Mouse (Mus musculus): ENCODE data around the gene Chsy1. TPM values are rescaled to one million over a fixed set of nuclear protein-coding genes. Genes with fewer than 3 reads are reported as not detected.

Gene Chsy1
- polyA plus RNA-seq, 1 experiment from 2014 or later, result 13.4 TPM

DNA sequence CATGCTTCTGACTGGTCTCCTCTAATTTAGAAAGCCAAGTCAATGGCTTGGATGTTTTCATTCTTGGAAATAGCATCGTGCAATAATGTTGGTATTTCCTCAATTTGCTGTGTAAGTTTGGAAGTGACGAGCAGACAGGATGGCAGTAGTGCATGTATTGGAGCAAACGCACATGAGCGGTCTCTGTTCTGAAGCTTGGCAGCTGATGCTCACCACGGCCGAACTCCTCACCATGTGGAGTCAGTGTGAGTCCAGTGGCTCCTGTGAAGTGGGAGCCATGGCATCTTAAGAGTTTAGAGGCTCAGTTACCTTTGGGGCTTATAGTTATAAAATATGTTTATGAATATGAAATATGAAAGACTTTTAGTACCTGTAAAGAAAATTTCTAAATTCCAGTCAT, 60.2 kb downstream of the Chsy1 start:
- Histone ChIP-seq H3K27me3 (replicated peaks; ENCODE audit: low read depth, poor library complexity, severe bottlenecking) (no peaks in the 10 kb centered on the region), H3K27ac (replicated peaks) (no peak overlapping the region), H3K9me3 (no peaks in the 10 kb centered on the region), H3K4me1 (peaks cover 2% of the 10 kb centered on the region; the same call in 1 of the 2 replicates), H3K4me3 (no peak overlapping the region), H3K36me3 (replicated peaks) (peaks cover 57% of the 10 kb centered on the region)
- 94% methylated on average over 6 of the region's 6 CpGs for WGBS
- no peak for DNase-seq (ENCODE audit: low spot score)

DNA sequence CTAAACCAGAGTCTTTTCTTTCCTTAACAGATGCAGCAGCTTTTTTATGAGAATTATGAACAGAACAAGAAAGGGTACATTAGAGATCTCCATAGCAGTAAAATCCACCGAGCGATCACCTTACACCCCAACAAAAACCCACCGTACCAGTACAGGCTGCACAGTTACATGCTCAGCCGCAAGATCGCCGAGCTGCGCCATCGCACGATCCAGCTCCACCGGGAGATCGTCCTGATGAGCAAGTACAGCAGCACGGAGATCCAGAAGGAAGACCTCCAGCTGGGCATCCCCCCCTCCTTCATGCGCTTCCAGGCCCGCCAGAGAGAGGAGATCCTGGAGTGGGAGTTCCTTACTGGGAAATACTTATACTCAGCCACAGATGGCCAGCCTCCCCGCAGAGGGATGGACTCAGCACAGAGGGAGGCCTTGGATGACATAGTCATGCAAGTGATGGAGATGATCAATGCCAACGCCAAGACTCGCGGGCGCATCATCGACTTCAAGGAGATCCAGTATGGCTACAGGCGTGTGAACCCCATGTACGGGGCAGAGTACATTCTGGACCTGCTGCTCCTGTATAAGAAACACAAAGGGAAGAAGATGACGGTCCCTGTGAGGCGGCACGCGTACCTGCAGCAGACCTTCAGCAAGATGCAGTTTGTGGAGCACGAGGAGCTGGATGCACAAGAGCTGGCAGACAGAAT, 61.6 kb downstream of the Chsy1 start:
- Histone ChIP-seq H3K27me3 (replicated peaks; ENCODE audit: low read depth, poor library complexity, severe bottlenecking) (no peaks in the 10 kb centered on the region), H3K4me3 (no peak overlapping the region), H3K9me3 (no peaks in the 10 kb centered on the region), H3K4me1 (no peaks in the 10 kb centered on the region), H3K27ac (replicated peaks) (no peak overlapping the region), H3K36me3 (replicated peaks) (peaks cover 71% of the 10 kb centered on the region)
- DNase-seq (ENCODE audit: low spot score), result no peak
- 95% methylated on average over 27 of the region's 27 CpGs for WGBS

DNA sequence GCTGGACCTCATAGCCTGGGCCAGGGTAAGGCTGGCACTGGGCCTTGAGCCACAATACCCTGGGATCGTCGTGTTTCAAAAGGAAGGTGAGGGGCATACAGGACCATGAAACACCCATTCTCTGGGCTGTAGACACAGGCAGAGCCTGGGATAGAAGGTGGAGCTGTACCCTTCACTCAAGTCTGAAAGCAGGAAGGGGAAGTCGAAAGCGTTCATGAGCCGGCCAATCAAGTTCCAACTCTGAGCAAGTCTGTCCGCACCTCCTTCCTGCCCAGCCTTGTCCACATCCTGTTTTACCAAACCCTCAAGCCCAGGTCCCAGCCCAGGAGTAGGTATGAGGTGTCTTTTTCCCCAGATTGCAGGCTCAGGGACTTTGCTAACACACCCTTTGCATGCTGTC, 66.4 kb downstream of the Chsy1 start:
- Histone ChIP-seq H3K36me3 (replicated peaks) (peaks cover 57% of the 10 kb centered on the region), H3K27me3 (replicated peaks; ENCODE audit: low read depth, poor library complexity, severe bottlenecking) (no peaks in the 10 kb centered on the region), H3K9me3 (no peaks in the 10 kb centered on the region), H3K4me3 (no peak overlapping the region), H3K27ac (replicated peaks) (no peak overlapping the region), H3K4me1 (peaks cover 8% of the 10 kb centered on the region)
- DNase-seq (ENCODE audit: low spot score), result no peak
- 92% methylated on average over 6 of the region's 6 CpGs for WGBS

DNA sequence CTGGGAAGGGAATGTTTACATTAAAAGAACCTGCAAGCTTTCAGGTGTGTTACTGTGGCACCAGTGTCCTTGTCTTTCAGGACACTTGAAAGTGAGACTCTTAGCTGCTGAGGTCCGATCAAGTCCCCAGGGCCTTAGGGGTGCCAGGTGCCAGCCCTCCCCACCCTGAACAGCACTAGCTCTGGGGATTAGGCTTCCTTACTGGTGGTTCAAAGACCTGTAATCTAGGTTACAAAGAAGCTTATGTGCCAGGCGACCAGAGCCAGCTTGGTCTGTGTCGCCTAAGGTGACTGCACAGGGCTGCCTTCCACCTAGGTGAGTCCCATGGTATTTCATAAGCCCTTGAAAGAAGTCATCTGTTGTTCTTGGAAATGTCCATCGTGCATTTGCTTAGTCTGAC, 66.9 kb downstream of the Chsy1 start:
- DNase-seq (ENCODE audit: low spot score), result no peak
- Histone ChIP-seq H3K4me3 (no peak overlapping the region), H3K27me3 (replicated peaks; ENCODE audit: low read depth, poor library complexity, severe bottlenecking) (no peaks in the 10 kb centered on the region), H3K4me1 (peaks cover 8% of the 10 kb centered on the region), H3K27ac (replicated peaks) (no peak overlapping the region), H3K9me3 (no peaks in the 10 kb centered on the region), H3K36me3 (replicated peaks) (peaks cover 52% of the 10 kb centered on the region)
- WGBS, result 90% methylated on average over 4 of the region's 4 CpGs

DNA sequence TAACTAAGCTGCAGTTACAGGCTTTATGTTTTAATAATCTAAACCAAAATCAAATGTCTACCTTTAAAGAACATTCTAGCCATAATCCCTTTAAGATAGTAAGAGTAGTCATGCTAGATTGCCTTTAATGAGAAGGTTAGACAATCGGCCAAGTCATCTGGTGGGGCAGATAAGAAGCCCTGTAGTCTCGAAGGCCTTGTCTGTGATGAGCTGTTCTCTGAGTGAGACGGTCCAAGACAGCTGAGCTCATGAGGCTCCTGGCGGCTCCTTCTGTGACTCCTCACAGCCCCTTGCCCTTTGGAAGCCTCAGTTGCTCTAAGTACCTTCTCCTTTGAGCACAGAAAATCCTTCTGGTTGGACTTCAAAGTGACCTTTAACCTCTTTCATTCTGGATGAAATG, 67.6 kb downstream of the Chsy1 start:
- Histone ChIP-seq H3K27ac (replicated peaks) (no peak overlapping the region), H3K36me3 (replicated peaks) (peaks cover 45% of the 10 kb centered on the region), H3K4me1 (peaks cover 8% of the 10 kb centered on the region), H3K9me3 (0 out of 2 replicates have a peak, but pooled peaks cover 1% of the 10 kb centered on the region), H3K4me3 (no peak overlapping the region), H3K27me3 (replicated peaks; ENCODE audit: low read depth, poor library complexity, severe bottlenecking) (no peaks in the 10 kb centered on the region)
- DNase-seq (ENCODE audit: low spot score), result no peak
- WGBS, result 87% methylated on average over 4 of the region's 4 CpGs

DNA sequence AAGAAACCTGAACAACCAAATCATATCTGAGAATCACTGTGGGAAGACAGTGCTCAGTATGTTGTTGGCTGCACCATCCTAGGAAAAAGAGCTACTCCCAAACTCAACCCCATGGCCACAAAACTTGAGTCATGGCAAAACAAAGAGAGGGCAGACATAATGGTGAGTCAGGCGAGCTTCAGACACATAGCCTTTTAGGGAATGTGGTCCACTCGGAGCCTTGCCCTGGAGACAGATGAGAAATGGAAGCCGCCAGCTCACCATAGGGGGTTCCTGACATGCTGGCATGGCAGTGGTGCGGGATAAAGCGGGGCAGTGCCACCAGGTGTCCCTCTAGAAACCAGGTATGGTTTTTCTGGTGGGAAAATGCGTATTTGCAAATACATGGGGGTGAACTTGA, 68.8 kb downstream of the Chsy1 start:
- H3K4me3 ChIP-seq, result no peak overlapping the region
- no peak overlapping the region for H3K27ac ChIP-seq (replicated peaks)
- peaks cover 33% of the 10 kb centered on the region for H3K36me3 ChIP-seq (replicated peaks)
- H3K9me3 ChIP-seq, result 0 out of 2 replicates have a peak, but pooled peaks cover 2% of the 10 kb centered on the region
- H3K4me1 ChIP-seq, result peaks cover 8% of the 10 kb centered on the region
- DNase-seq (ENCODE audit: low spot score), result no peak
- H3K27me3 ChIP-seq (replicated peaks; ENCODE audit: low read depth, poor library complexity, severe bottlenecking), result no peaks in the 10 kb centered on the region
- 89% methylated on average over 6 of the region's 6 CpGs for WGBS

DNA sequence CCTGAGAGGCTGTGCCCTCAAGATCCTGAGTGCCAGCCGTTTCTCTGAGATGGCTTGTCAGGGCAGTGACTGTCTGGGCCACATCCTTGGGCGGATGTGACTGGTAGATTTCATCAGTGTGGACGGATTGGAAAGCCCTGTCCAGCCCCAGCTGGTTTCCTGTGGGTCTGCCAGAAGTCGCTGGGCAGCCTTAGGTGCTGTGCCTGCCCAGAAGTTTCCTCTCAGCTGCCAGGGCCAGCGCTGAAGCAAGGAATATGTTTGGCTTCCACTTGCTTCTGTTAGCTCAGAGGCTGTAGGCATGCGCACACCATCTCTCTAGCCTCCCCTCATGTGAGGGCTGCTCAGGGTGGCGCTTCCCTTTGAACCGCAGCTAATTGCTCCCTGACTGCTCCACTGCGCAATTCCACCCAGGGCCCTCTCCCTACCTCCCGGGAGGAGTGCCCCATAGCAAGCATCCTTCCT, 69.8 kb downstream of the Chsy1 start:
- WGBS, result 65% methylated on average over 10 of the region's 10 CpGs

DNA sequence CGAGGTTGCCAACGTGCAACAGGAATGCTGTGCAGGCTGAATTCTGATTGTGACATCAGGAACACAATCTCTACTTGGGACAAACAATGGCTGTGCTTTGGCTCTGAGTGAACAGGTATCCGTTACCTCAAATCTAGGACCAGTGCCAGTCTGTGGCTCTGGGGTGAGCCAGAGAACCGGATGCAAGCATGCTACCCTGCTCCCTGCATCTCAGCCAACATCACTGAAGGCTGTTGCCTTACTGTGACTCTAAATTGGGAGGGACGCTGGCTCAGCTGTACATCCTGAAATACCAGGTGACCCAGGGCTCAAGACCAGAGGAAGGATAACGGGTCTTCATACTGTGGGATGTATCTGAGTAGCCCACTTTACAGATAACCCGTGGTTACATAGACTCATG, 70.4 kb downstream of the Chsy1 start:
- no peaks in the 10 kb centered on the region for H3K27me3 ChIP-seq (replicated peaks; ENCODE audit: low read depth, poor library complexity, severe bottlenecking)
- no peak for DNase-seq (ENCODE audit: low spot score)
- peaks cover 17% of the 10 kb centered on the region for H3K36me3 ChIP-seq (replicated peaks)
- no peak overlapping the region for H3K4me3 ChIP-seq
- 0 out of 2 replicates have a peak, but pooled peaks cover 2% of the 10 kb centered on the region for H3K9me3 ChIP-seq
- no peak overlapping the region for H3K27ac ChIP-seq (replicated peaks)
- H3K4me1 ChIP-seq, result peaks cover 8% of the 10 kb centered on the region
- 90% methylated on average over 7 of the region's 7 CpGs for WGBS

More for the DNA sequence above, 69.8 kb downstream of the Chsy1 start:
- Histone ChIP-seq H3K9me3 (0 out of 2 replicates have a peak, but pooled peaks cover 2% of the 10 kb centered on the region), H3K27ac (replicated peaks) (no peak overlapping the region), H3K36me3 (replicated peaks) (peaks cover 23% of the 10 kb centered on the region), H3K4me3 (no peak overlapping the region), H3K4me1 (peaks cover 8% of the 10 kb centered on the region), H3K27me3 (replicated peaks; ENCODE audit: low read depth, poor library complexity, severe bottlenecking) (no peaks in the 10 kb centered on the region)
- DNase-seq (ENCODE audit: low spot score), result no peak

DNA sequence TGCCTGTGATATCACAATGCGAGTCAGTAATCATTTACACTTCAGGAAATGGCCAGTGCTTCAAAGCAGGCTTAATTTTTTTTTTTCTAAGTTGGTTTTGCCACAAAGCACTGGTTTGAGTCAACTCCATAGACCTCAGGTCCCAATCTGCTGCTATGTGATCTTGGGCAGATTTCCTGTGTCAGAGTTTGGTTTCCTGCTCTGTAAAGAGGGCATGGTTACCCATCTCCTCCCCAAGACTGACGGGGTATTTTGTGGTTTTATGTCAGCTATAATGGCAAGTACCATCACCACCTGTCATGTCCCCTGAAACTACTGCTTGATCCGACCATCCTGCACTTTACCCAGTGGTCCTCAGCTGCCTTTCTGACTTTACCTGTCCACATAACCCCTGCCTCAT, 70.9 kb downstream of the Chsy1 start:
- Histone ChIP-seq H3K4me3 (no peak overlapping the region), H3K4me1 (peaks cover 8% of the 10 kb centered on the region), H3K27me3 (replicated peaks; ENCODE audit: low read depth, poor library complexity, severe bottlenecking) (no peaks in the 10 kb centered on the region), H3K9me3 (0 out of 2 replicates have a peak, but pooled peaks cover 2% of the 10 kb centered on the region), H3K36me3 (replicated peaks) (peaks cover 12% of the 10 kb centered on the region), H3K27ac (replicated peaks) (no peak overlapping the region)
- no peak for DNase-seq (ENCODE audit: low spot score)
- WGBS, result 86% methylated on average over 3 of the region's 3 CpGs

DNA sequence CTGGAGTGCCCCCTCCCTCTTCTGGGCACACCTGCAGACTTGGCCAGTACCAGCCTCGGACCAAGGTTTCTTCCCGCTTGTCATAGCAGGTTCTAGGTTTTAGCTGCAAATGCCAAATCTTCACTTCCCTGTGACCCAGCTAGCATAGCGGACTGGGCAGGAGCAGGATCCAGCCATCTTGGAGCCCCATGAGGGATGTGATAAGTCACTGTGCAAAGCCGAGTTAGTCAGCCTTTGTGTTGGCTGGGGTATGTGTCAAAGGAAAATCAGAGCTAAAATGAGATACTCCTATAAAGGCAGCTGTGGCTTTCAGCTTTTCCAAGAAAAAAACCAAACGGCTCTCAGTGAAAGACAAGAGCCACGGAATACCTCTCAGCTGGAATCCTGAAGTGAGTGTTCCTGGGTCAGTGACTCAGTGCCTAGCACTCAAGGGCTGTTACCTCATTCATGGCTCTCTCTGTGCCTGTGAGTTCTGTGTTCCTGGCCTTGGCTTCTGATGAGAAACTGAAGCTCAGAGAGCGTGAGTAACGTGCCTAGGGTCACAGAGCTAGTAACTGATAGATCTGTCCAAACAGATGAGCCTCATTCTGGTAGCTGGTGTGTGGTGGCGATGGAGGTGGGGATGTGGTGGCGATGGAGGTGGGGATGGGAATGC, 71.5 kb downstream of the Chsy1 start:
- DNase-seq (ENCODE audit: low spot score), result no peak
- Histone ChIP-seq H3K4me3 (no peak overlapping the region), H3K27me3 (replicated peaks; ENCODE audit: low read depth, poor library complexity, severe bottlenecking) (no peaks in the 10 kb centered on the region), H3K36me3 (replicated peaks) (peaks cover 6% of the 10 kb centered on the region), H3K4me1 (peaks cover 8% of the 10 kb centered on the region), H3K9me3 (0 out of 2 replicates have a peak, but pooled peaks cover 2% of the 10 kb centered on the region), H3K27ac (replicated peaks) (no peak overlapping the region)
- WGBS, result 85% methylated on average over 10 of the region's 10 CpGs

DNA sequence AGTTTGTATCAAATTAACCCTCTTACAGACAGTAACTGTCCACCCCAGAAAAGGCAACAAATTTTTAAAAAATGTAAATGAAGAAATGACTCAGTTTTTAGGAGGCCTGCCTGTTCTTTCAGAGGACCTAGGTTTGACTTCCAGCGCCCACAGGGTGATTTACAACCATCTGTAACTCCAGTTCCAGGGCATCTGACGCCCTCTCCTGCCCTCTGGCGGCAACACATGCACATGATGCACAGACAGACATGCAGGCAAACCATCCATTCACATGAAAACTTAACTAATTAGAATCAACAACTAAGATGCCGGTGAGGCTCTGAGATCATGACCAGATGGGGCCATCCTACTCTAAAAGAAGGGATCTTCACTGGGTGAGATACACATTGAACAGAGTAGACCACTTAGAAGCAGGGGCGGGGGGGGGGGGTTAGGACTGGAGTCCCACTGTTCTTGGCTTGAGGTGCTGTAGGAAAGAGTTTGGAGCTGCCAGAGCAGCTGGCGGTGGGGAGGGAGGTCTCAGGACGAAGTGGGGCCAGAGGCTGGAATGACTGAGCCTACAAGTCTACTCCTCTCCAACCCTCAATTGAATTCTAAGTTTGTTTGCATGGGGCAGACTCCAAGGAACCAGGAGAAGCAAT, 72.9 kb downstream of the Chsy1 start:
- Histone ChIP-seq H3K36me3 (replicated peaks) (no peaks in the 10 kb centered on the region), H3K9me3 (0 out of 2 replicates have a peak, but pooled peaks cover 2% of the 10 kb centered on the region), H3K4me1 (peaks cover 8% of the 10 kb centered on the region), H3K27me3 (replicated peaks; ENCODE audit: low read depth, poor library complexity, severe bottlenecking) (no peaks in the 10 kb centered on the region), H3K27ac (replicated peaks) (no peak overlapping the region), H3K4me3 (no peak overlapping the region)
- no peak for DNase-seq (ENCODE audit: low spot score)
- 82% methylated on average over 7 of the region's 7 CpGs for WGBS

DNA sequence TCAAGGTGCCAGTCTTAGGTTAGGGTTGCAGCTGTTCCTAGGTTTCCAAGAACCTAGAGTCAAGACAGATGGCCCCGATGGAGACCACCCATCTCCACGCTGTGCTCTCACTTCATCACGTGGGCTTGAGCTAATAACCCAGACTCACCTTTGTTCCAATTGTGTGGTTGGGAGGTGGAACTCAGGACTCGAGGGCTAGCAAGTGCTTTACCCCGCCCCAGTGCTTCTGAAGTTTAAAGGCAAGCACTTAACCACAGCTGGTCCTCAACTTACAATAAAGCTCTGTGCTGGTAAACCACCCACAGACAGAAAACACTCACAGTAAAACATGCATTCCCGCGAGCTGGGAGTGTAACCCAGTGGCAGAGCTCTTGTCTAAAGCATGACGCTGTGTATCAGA, 74.1 kb downstream of the Chsy1 start:
- H3K4me3 ChIP-seq, result no peak overlapping the region
- DNase-seq (ENCODE audit: low spot score), result no peak
- H3K27me3 ChIP-seq (replicated peaks; ENCODE audit: low read depth, poor library complexity, severe bottlenecking), result no peaks in the 10 kb centered on the region
- 83% methylated on average over 8 of the region's 8 CpGs for WGBS
- H3K4me1 ChIP-seq, result peaks cover 8% of the 10 kb centered on the region
- 0 out of 2 replicates have a peak, but pooled peaks cover 2% of the 10 kb centered on the region for H3K9me3 ChIP-seq
- no peak overlapping the region for H3K27ac ChIP-seq (replicated peaks)
- H3K36me3 ChIP-seq (replicated peaks), result no peaks in the 10 kb centered on the region
